ENCODE assay signal across 10 mouse cellular contexts in the genomic region with DNA sequence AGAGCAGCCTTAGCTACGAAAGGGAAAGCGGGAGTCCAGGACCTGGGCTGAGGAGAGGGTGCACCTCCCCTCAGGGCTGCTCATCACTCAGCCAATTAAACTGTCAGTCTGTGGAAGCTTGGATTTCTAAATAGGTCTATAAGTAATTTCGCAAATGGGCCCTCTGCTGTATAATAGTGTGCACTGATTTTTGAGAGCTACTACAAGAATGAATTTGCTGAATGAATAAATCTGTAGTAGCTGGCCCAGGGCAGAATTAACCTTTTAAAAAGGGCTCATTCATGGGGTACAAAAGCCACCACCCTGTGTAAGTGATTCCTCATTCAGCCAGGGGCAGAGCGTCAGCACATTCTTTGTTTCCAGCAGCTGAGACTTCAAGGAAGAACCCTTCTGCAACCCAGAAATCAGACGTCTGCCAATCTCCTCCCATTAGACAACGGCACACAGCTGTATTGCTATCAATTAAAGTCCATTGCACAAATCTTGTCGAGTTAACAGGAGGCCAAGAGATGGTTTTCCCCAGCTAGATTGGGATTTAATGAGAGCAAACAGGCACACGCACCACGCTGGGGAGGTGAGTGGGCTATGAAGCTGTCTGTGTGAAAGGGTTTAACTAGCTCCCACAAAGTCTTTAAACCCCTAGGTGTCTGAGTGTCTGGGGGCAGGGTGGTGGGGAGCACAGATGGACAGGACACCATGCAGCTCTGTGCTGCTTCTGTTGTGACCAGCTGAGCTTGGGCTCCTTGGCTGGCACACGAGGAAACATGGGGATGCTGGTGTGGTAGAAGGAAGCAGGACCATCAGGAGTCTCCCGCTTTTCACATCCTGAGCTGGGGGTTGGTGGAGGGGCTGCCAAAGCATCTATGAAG.
DNase-seq lines count a peak whose midpoint lies in the region; ATAC-seq lines count a peak whose summit lies in the region.
"Had no signal": no experiment of that assay in that cellular context is flagged by ENCODE, and none has a peak within 500 bp of the region (broad histone marks: within the 10 kb centered on the region; RNA-seq: fewer than 3 reads in every experiment).

No protein-coding gene starts in this region.

- ATAC-seq in midbrain, embryonic 12.5 days (ENCODE audit: low FRiP score, low read depth) = peak; percentile 82

- peaks cover 15% of the 10 kb centered on the region for H3K4me1 ChIP-seq in midbrain, embryonic 12.5 days
- H3K4me1 ChIP-seq: liver, embryonic 15.5 days had no signal

- H3K36me3 ChIP-seq in midbrain, embryonic 12.5 days = no peaks in the 10 kb centered on the region
- H3K36me3 ChIP-seq: liver, embryonic 15.5 days had no signal

- DNase-seq in NIH3T3 (ENCODE audit: low read depth) = peak; percentile 31
- peak; percentile 46 for DNase-seq in embryo, embryonic 10 days (ENCODE audit: low spot score)
- DNase-seq in forelimb bud, embryonic 11.5 days (ENCODE audit: low read depth, low spot score) = peak; percentile 33
- no peak for DNase-seq in adrenal gland, postnatal 10 days
- no peak for DNase-seq in thymus, postnatal 4 days
- no peak for DNase-seq in gastrocnemius, postnatal 4 days (ENCODE audit: low spot score in 2 of 2)
- DNase-seq: adrenal gland, adult 2 months; thymus, postnatal 36 days had no signal

- no peaks in the 10 kb centered on the region for H3K9me3 ChIP-seq in midbrain, embryonic 12.5 days
- H3K9me3 ChIP-seq: liver, embryonic 15.5 days had no signal

- H3K9ac ChIP-seq in midbrain, embryonic 12.5 days (replicated peaks) = no peak overlapping the region
- H3K9ac ChIP-seq: liver, embryonic 15.5 days had no signal

- H3K27me3 ChIP-seq in midbrain, embryonic 12.5 days = no peaks in the 10 kb centered on the region
- H3K27me3 ChIP-seq: liver, embryonic 15.5 days had no signal

- peak overlapping the region; percentile 13; the same call in 1 of the 2 replicates for H3K4me2 ChIP-seq in midbrain, embryonic 12.5 days (replicated peaks)
- H3K4me2 ChIP-seq: liver, embryonic 15.5 days had no signal

- 27% methylated on average over 11 of the region's 11 CpGs for WGBS in midbrain, embryonic 12.5 days

- H3K4me3 ChIP-seq in midbrain, embryonic 12.5 days = no peak overlapping the region
- H3K4me3 ChIP-seq: liver, embryonic 15.5 days had no signal

- H3K27ac ChIP-seq in midbrain, embryonic 12.5 days (replicated peaks) = peak overlapping the region; percentile 69
- H3K27ac ChIP-seq: liver, embryonic 15.5 days had no signal

Comparison
In these comparisons a context has a peak if more than half of its experiments do, and no peak if none do; other contexts are left out.
1. DNase-seq: peak in NIH3T3 (single experiment), embryo, embryonic 10 days (single experiment) and forelimb bud, embryonic 11.5 days (single experiment); none in adrenal gland, postnatal 10 days (single experiment), thymus, postnatal 4 days (single experiment) and gastrocnemius, postnatal 4 days (0 of 2).